Mouse (Mus musculus) small intestine, adult 2 months (tissue): Measurements from ENCODE around the gene Acp4.

Source experiments
- CTCF ChIP-seq: fragments of 200-500 bp; IDR thresholded peaks from 2 replicates; pipeline ENCODE4 v1.5.1; 2012; ENCODE audit warnings: low read depth, mild to moderate bottlenecking, control low read depth, inconsistent platforms, low read length, moderate library complexity, mixed read lengths; ENCODE audit not compliant: insufficient replicate concordance, insufficient read length; ENCODE audit errors: extremely low read depth
- POLR2A ChIP-seq: fragments of 200-500 bp; IDR thresholded peaks from 2 replicates; pipeline ENCODE4 v1.6.1; 2012; ENCODE audit warnings: low read depth, mild to moderate bottlenecking, control low read depth, inconsistent platforms, low read length, moderate library complexity

- no peak for TF ChIP-seq POLR2A
- TF ChIP-seq CTCF = no peak
Measured at GRCm38 (mm10) chr7:44305686-44306085, 48.5 kb upstream of the Acp4 start.
